Mouse (Mus musculus) liver, embryonic 13.5 days (tissue): ENCODE data around the gene Olfr165. TPM values are rescaled to one million over a fixed set of nuclear protein-coding genes. Genes with fewer than 3 reads are reported as not detected.
"Not testable (repeated sequence)": the region's sequence is repeated elsewhere in the genome, so short reads cannot be mapped to it uniquely, and the experiment has no call there.

Experiments
- ATAC-seq: fragments of 200-750 bp; cut with Nextera tagmentation; 2 replicates; pipeline ENCODE4 v1.8.0; 2017; ENCODE audit warnings: low read depth, mild to moderate bottlenecking, moderate number of reproducible peaks, moderate library complexity
- DNase-seq: peaks from one replicate; pipeline ENCODE4 v3.0.0; 2022
- H3K27ac ChIP-seq: fragments of 300-500 bp; sonication (generic); 2 replicates; pipeline ENCODE4 v1.5.1; 2015; ENCODE audit warnings: moderate library complexity, mild to moderate bottlenecking, inconsistent platforms
- H3K27me3 ChIP-seq: fragments of 300-500 bp; sonication (generic); 2 replicates; pipeline ENCODE4 v1.6.1; 2015; ENCODE audit warnings: mild to moderate bottlenecking, inconsistent platforms
- H3K36me3 ChIP-seq: fragments of 300-500 bp; sonication (generic); 2 replicates; pipeline ENCODE4 v1.6.1; 2015; ENCODE audit warnings: mild to moderate bottlenecking, inconsistent platforms
- H3K4me1 ChIP-seq: fragments of 300-500 bp; sonication (generic); replicated peaks from 2 replicates; pipeline ENCODE4 v1.6.1; 2015; ENCODE audit warnings: inconsistent platforms
- H3K4me2 ChIP-seq: fragments of 300-500 bp; sonication (generic); 2 replicates; pipeline ENCODE4 v1.6.1; 2015; ENCODE audit warnings: inconsistent platforms, mild to moderate bottlenecking, moderate library complexity
- H3K4me3 ChIP-seq: fragments of 300-500 bp; sonication (generic); replicated peaks from 2 replicates; pipeline ENCODE4 v1.5.1; 2015; ENCODE audit warnings: mild to moderate bottlenecking, inconsistent platforms
- H3K9ac ChIP-seq: fragments of 300-500 bp; sonication (generic); 2 replicates; pipeline ENCODE4 v1.6.1; 2015; ENCODE audit warnings: mild to moderate bottlenecking, inconsistent platforms
- H3K9me3 ChIP-seq: fragments of 300-500 bp; sonication (generic); replicated peaks from 2 replicates; pipeline ENCODE4 v1.6.1; 2016; ENCODE audit warnings: inconsistent platforms
- WGBS: fragments of 180-500 bp; shearing (Covaris S2); methylation state at CpG from one replicate; pipeline ENCODE4 v1.1.7; 2015; ENCODE audit not compliant: insufficient replicate concordance; 5-methylcytosine and 5-hydroxymethylcytosine counted together
- polyA plus RNA-seq: library from polyadenylated mRNA; unstranded; fragments of >200 nt; fragmentation: Nextera tagmentation; extraction: Ambion mirVana; gene quantifications from 2 replicates; pipeline ENCODE4 v1.2.1, GENCODE M21; 2015

Olfr165 gene
- polyA plus RNA-seq: not detected in 2 replicates

GRCm38 (mm10) chr16:19423034-19423433, at the start of gene Olfr165:
TSS of gene Olfr165 (minus strand) at chr16:19423134.
- Histone ChIP-seq H3K27me3 (no peaks in the 10 kb centered on the region), H3K4me2 (no peak within 1 kb of the TSS), H3K9me3 (no peaks in the 10 kb centered on the region), H3K27ac (no peak within 1 kb of the TSS), H3K9ac (no peak within 1 kb of the TSS), H3K36me3 (no peaks in the 10 kb centered on the region), H3K4me1 (no peaks in the 10 kb centered on the region), H3K4me3 (no peak within 1 kb of the TSS)
- WGBS: 13% methylated on average over 1 of the region's 1 CpGs
- ATAC-seq (no peak), DNase-seq (no peak)

GRCm38 (mm10) chr16:19464365-19464764, 41.4 kb upstream of the Olfr165 start:
- Histone ChIP-seq H3K9me3 (0 out of 2 replicates have a peak, but pooled peaks cover 1% of the 10 kb centered on the region), H3K4me2 (no peak overlapping the region), H3K36me3 (no peaks in the 10 kb centered on the region), H3K27me3 (no peaks in the 10 kb centered on the region), H3K9ac (no peak overlapping the region), H3K4me1 (no peaks in the 10 kb centered on the region), H3K4me3 (no peak overlapping the region), H3K27ac (no peak overlapping the region)
- ATAC-seq (no peak), DNase-seq (no peak)
- 67% methylated on average over 1 of the region's 1 CpGs for WGBS

- not testable (repeated sequence) for H3K4me2 ChIP-seq, ATAC-seq, H3K27ac ChIP-seq, H3K36me3 ChIP-seq, H3K4me1 ChIP-seq, H3K4me3 ChIP-seq, DNase-seq, H3K9me3 ChIP-seq, H3K9ac ChIP-seq, H3K27me3 ChIP-seq
- whole genome bisulfite sequencing: 54% methylated on average over 4 of the region's 4 CpGs
Observed at GRCm38 (mm10) chr16:19458741-19459140, 35.8 kb upstream of the Olfr165 start.

- DNase-seq (no peak), ATAC-seq (no peak)
- Histone ChIP-seq H3K27me3 (no peaks in the 10 kb centered on the region), H3K9ac (no peak overlapping the region), H3K27ac (no peak overlapping the region), H3K4me1 (no peaks in the 10 kb centered on the region), H3K4me3 (no peak overlapping the region), H3K9me3 (0 out of 2 replicates have a peak, but pooled peaks cover 3% of the 10 kb centered on the region), H3K4me2 (no peak overlapping the region), H3K36me3 (no peaks in the 10 kb centered on the region)
- WGBS: 46% methylated on average over 3 of the region's 3 CpGs
Observed at GRCm38 (mm10) chr16:19387984-19388383, 35.0 kb downstream of the Olfr165 start.

Other genes with a start within 250 kb of the Olfr165 start
- not detected in 2 replicates for gene Olfr164, start 109.1 kb downstream of the Olfr165 start, polyA plus RNA-seq
- gene Olfr166, start 60.6 kb upstream of the Olfr165 start, polyA plus RNA-seq: not detected in 2 replicates
- not detected in 2 replicates for gene Olfr167, start 99.1 kb upstream of the Olfr165 start, polyA plus RNA-seq
- gene Olfr168, start 112.4 kb upstream of the Olfr165 start, polyA plus RNA-seq: not detected in 2 replicates
- not detected in 2 replicates for gene Olfr169, start 148.7 kb upstream of the Olfr165 start, polyA plus RNA-seq
- not detected in 2 replicates for gene Olfr170, start 188.7 kb upstream of the Olfr165 start, polyA plus RNA-seq
- gene Olfr171, start 206.8 kb upstream of the Olfr165 start, polyA plus RNA-seq: not detected in 2 replicates